Mouse (Mus musculus) c-Kit-positive CD71-positive TER-119-negative erythroid progenitor cells, embryonic 14.5 days (primary cell): ENCODE measurements at regions not wholly inside any gene's neighbourhood (a gene's known extent, or its start where the extent isn't known, plus 50 kb on each side); places are given as distances from the start of the nearest gene placed in this dataset.
A peak's percentile ranks its signal among the peaks of the same experiment; 100 is the strongest.
"Not testable (repeated sequence)": the region's sequence is repeated elsewhere in the genome, so short reads cannot be mapped to it uniquely, and the experiment has no call there.

Source experiments
- DNase-seq: peaks from one replicate; pipeline ENCODE4 v3.0.0-alpha.2; 2013; ENCODE audit warnings: low read depth

- DNase-seq, result no peak
These were observed 268.7 kb upstream of the Ift57 start for GRCm38 (mm10) chr16:49430296-49430695.

GRCm38 (mm10) chr16:49431902-49432301 lies 267.1 kb upstream of the Ift57 start:
- no peak for DNase-seq

- DNase-seq, result peak; percentile 2
These were observed 257.8 kb upstream of the Ift57 start for GRCm38 (mm10) chr16:49441225-49441624.

DNA sequence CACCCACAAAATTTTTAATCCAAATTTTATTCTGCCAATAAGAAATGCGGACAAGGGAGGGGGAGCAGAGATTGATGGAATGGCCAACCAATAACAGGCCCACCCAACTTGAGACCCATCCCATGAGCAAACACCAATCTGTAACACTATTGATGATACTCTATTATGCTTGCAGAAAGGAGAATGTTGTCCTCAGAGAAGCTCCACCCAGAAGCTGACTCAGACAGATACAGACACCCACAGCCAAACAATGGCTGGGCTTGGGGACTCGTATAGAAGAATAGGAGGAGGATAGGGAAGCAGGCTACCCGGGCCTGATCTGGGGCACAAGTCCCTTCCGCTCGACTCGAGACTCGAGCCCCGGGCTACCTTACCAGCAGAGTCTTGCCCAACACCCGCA lies 251.7 kb upstream of the Ift57 start:
- DNase-seq, result not testable (repeated sequence)

- DNase-seq, result no peak
These were observed 205.2 kb upstream of the Ift57 start for GRCm38 (mm10) chr16:49493881-49494280.

- no peak for DNase-seq
These were observed 201.5 kb upstream of the Ift57 start for GRCm38 (mm10) chr16:49497521-49498010.

DNA sequence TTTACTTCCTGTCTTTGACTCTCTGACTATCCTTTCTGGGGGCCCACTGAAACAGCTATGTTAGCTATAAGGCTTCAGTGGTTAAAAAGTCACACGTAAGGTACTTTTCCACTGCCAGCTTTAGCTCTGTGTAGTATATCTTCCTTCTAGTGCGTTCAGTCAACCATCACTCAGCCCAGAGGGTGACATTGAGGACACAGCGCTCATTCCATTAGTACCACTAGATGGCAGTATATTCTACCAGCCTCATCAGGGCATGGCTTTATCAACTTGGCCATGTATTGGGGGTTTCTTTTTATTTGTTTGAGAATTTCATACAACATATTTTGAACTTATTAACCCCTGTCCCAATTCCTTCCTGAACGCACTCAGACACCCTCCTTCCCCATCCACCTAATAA lies 198.2 kb upstream of the Ift57 start:
- DNase-seq, result peak; percentile 22

- no peak for DNase-seq
These were observed 195.1 kb upstream of the Ift57 start for GRCm38 (mm10) chr16:49503897-49504413.

- DNase-seq, result no peak
These were observed 194.4 kb upstream of the Ift57 start for GRCm38 (mm10) chr16:49504669-49505068.

DNA sequence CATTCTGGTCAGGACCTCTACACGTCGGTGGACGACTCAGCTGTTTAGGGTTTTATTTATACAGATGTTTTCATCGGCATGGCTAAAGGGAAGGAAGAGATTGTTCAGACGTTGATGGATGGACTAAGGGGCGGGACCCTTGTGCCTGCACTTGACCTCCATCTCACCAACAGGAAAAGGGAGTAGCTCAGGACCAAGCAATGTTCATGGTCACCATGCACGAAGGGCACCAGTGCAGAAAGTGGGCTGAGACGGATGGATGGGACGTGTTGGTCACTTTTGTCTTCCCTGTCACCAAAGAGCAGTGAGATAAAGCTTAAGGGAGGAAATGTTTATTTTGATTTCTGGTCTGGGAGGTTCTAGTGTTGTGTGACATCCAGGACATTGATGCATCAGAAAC lies 193.8 kb upstream of the Ift57 start:
- DNase-seq, result no peak

- DNase-seq, result no peak
These were observed 180.2 kb upstream of the Ift57 start for GRCm38 (mm10) chr16:49518844-49519243.

DNA sequence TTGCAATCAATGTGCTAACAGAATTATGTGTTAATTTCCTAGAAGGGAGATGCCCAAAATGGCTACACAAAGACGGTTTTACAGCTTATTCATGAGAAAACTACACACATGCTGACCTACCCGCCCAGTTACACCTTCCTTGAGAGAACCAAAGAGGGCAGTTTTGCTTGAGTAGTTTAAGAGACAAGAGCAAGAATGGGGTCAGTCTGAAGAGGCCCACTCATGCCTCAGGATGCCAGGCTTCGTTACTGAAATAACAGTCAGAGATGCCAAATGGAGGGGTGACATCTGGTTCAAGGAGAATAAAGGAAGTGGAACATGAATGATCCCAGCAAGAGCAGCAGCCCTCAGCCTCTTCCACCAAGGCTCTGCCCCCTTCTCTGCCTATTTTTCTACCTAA lies 178.6 kb upstream of the Ift57 start:
- no peak for DNase-seq

- no peak for DNase-seq
These were observed 177.3 kb upstream of the Ift57 start for GRCm38 (mm10) chr16:49521685-49522084.

GRCm38 (mm10) chr16:49522576-49522975 lies 176.5 kb upstream of the Ift57 start:
- no peak for DNase-seq

DNA sequence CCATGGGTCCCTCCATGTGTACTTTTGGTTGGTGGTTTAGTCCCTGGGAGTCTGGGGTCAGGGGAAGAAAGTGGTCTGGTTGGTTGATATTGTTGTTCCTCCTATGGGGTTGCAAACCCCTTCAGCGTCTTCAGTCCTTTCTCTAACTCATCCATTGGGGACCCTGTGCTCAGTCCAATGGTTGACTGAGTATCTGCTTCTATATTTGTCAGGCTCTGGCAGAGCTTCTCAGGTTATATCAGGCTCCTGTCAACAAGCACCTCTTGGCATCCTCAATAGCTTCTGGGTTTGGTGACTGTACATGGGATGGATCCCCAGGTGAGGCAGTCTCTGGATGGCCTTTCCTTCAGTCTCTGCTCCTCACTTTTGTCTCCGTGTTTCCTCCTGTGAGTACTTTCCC lies 170.4 kb upstream of the Ift57 start:
- not testable (repeated sequence) for DNase-seq

GRCm38 (mm10) chr16:49529060-49529459 lies 170.0 kb upstream of the Ift57 start:
- DNase-seq, result peak; percentile 2

GRCm38 (mm10) chr16:49530051-49530450 lies 169.0 kb upstream of the Ift57 start:
- DNase-seq, result no peak

DNA sequence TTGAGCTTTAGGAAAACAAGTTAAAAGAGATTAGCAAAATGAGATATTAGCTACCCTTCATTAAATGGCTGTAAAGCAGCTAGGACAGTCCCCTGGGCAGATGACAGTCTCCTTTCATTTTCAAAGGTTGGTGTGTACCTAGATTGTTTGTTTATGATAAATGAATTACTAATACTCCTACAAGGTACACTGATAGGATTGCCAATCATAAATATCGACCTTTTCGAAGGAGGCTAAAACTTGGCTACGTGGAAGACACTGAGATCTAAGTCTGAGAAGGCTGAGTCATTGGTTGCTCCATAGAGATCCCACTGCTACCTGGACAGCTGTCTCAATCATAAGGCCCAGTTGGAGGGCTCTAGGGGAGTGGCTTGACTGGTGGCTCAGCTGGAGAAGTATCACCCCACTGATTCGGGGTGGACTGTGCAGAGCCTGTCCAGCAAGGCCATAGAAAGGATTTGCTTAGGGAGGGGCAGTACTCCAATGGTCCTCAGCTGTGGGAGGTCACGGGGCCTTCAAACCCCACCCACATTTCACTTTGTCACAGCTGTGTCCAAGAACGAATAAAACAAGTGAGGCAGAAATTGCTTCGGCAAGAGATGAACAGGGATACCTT lies 166.9 kb upstream of the Ift57 start:
- DNase-seq, result no peak

- no peak for DNase-seq
These were observed 165.5 kb upstream of the Ift57 start for GRCm38 (mm10) chr16:49533498-49533998.

DNA sequence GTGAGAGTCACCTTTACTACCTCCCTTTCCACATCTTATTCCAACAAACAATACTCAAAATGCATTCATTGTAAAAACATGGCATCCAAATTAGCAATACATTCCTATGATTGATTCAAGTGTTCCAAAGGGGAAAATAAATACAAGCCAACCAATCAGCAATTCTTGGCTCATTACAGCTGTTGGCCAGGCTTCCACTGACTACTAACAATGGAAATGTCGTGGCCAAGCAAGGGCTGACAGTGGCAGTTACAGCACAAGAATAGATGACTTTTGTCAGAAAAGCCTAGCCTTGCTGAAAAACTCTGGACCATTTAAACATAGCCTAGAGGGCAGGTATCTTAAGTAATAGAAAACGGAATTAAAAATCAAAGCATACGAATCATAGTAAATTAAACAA lies 148.8 kb upstream of the Ift57 start:
- DNase-seq, result no peak

GRCm38 (mm10) chr16:49570031-49570430 lies 129.0 kb upstream of the Ift57 start:
- DNase-seq, result no peak

GRCm38 (mm10) chr16:49572485-49573170 lies 126.4 kb upstream of the Ift57 start:
- DNase-seq, result no peak

- no peak for DNase-seq
These were observed 125.9 kb upstream of the Ift57 start for GRCm38 (mm10) chr16:49573171-49573517.
